ENCODE assay signal across 24 mouse cellular contexts in genomic region chr1:132483234-132483633, GRCm38 (mm10). TPM values are rescaled to one million over a fixed set of nuclear protein-coding genes. Genes with fewer than 3 reads are reported as not detected.
A peak's percentile ranks its signal among the peaks of the same experiment; 100 is the strongest.
DNase-seq lines count a peak whose midpoint lies in the region; ATAC-seq and TF ChIP-seq lines count a peak whose summit lies in the region.
"Had no signal": no experiment of that assay in that cellular context is flagged by ENCODE, and none has a peak within 500 bp of the region (broad histone marks: within the 10 kb centered on the region; RNA-seq: fewer than 3 reads in every experiment).

No protein-coding gene starts in this region.

- no peaks in the 10 kb centered on the region for H3K27me3 ChIP-seq in heart, embryonic 11.5 days (ENCODE audit: control insufficient read depth, insufficient read depth, low read length)
- H3K27me3 ChIP-seq in lung, embryonic 15.5 days: no peaks in the 10 kb centered on the region
- no peaks in the 10 kb centered on the region for H3K27me3 ChIP-seq in lung, postnatal 0 days (replicated peaks; ENCODE audit: insufficient read depth, low read length)
- H3K27me3 ChIP-seq: CH12.LX; embryonic facial prominence, embryonic 12.5 days; forebrain, embryonic 13.5 days; forebrain, embryonic 15.5 days; Patski had no signal

- no peak overlapping the region for H3K9ac ChIP-seq in heart, embryonic 11.5 days (ENCODE audit: low read depth, low read length)
- no peak overlapping the region for H3K9ac ChIP-seq in lung, embryonic 15.5 days
- no peak overlapping the region for H3K9ac ChIP-seq in lung, postnatal 0 days (replicated peaks; ENCODE audit: low read depth)
- H3K9ac ChIP-seq: embryonic facial prominence, embryonic 12.5 days; forebrain, embryonic 13.5 days; forebrain, embryonic 15.5 days had no signal

- H3K4me1 ChIP-seq in heart, embryonic 11.5 days (ENCODE audit: control insufficient read depth, insufficient read depth, low read length): peaks cover 3% of the 10 kb centered on the region; the same call in 1 of the 2 replicates
- peaks cover 19% of the 10 kb centered on the region for H3K4me1 ChIP-seq in lung, embryonic 15.5 days
- H3K4me1 ChIP-seq in lung, postnatal 0 days (ENCODE audit: insufficient read depth, low read depth, low read length): no peaks in the 10 kb centered on the region; the same call in 1 of the 2 replicates

- H3K27ac ChIP-seq in heart, embryonic 11.5 days (ENCODE audit: low read depth, low read length): no peak overlapping the region
- H3K27ac ChIP-seq in lung, embryonic 15.5 days: peak overlapping the region; percentile 27; the same call in 1 of the 2 replicates
- peak overlapping the region; percentile 11; the same call in 1 of the 2 replicates for H3K27ac ChIP-seq in lung, postnatal 0 days (ENCODE audit: low read length)
- H3K27ac ChIP-seq: embryonic facial prominence, embryonic 10.5 days; embryonic facial prominence, embryonic 12.5 days; forebrain, embryonic 13.5 days; forebrain, embryonic 15.5 days had no signal

- TF ChIP-seq CTCF in lung, postnatal 0 days (IDR thresholded peaks at IDR 0.05): no peak

- WGBS in heart, embryonic 11.5 days (ENCODE audit: insufficient replicate concordance): 84% methylated on average over 3 of the region's 3 CpGs
- WGBS in lung, embryonic 15.5 days: 82% methylated on average over 3 of the region's 3 CpGs
- 67% methylated on average over 3 of the region's 3 CpGs for WGBS in lung, postnatal 0 days

- ATAC-seq in heart, embryonic 11.5 days (replicated peaks; ENCODE audit: insufficient number of reproducible peaks, low FRiP score, low TSS enrichment): no peak
- ATAC-seq in lung, embryonic 15.5 days (ENCODE audit: borderline replicate concordance, extremely low read depth, low FRiP score, low TSS enrichment): no peak
- ATAC-seq in lung, postnatal 0 days: peak; percentile 57
- ATAC-seq: activated CD4-positive, CD25-positive, alpha-beta regulatory T cell, adult 4 months; CD4-positive, CD25-positive, alpha-beta regulatory T cell, adult 4 months; forebrain, embryonic 13.5 days; forebrain, embryonic 15.5 days; Patski had no signal

- H3K4me2 ChIP-seq in heart, embryonic 11.5 days: no peak overlapping the region
- no peak overlapping the region for H3K4me2 ChIP-seq in lung, embryonic 15.5 days
- H3K4me2 ChIP-seq in lung, postnatal 0 days (replicated peaks; ENCODE audit: low read depth, low read length): no peak overlapping the region
- H3K4me2 ChIP-seq: embryonic facial prominence, embryonic 12.5 days; forebrain, embryonic 13.5 days; forebrain, embryonic 15.5 days had no signal

- H3K36me3 ChIP-seq in heart, embryonic 11.5 days (ENCODE audit: control insufficient read depth, insufficient read depth, low read length): peaks cover 3% of the 10 kb centered on the region; the same call in 1 of the 2 replicates
- peaks cover 21% of the 10 kb centered on the region; the same call in 1 of the 2 replicates for H3K36me3 ChIP-seq in lung, embryonic 15.5 days
- no peaks in the 10 kb centered on the region for H3K36me3 ChIP-seq in lung, postnatal 0 days (ENCODE audit: insufficient read depth, low read length)

- DNase-seq in heart, adult 11 months: peak; percentile 61
- DNase-seq in lung, postnatal 14 days: no peak
- DNase-seq in lung, postnatal 0 days (ENCODE audit: low spot score): no peak
- DNase-seq in lung, postnatal 36 days: no peak
- DNase-seq: adrenal gland, adult 8-10 months; adrenal gland, postnatal 14 days; adrenal gland, postnatal 36 days; B cell, adult 2 months; cerebellum, adult 11-12 months; cerebellum, adult 2 months; cerebellum, adult 9-10 months; cerebellum, postnatal 10 days; cerebellum, postnatal 25 days had no signal

- H3K4me3 ChIP-seq in heart, embryonic 11.5 days (ENCODE audit: low read depth, low read length): no peak overlapping the region
- no peak overlapping the region for H3K4me3 ChIP-seq in lung, embryonic 15.5 days
- no peak overlapping the region for H3K4me3 ChIP-seq in lung, postnatal 0 days (ENCODE audit: low read depth, low read length)
- H3K4me3 ChIP-seq: embryonic facial prominence, embryonic 10.5 days; embryonic facial prominence, embryonic 12.5 days; forebrain, embryonic 13.5 days; forebrain, embryonic 15.5 days had no signal

- no peaks in the 10 kb centered on the region for H3K9me3 ChIP-seq in heart, embryonic 11.5 days (replicated peaks; ENCODE audit: control insufficient read depth, low read length)
- H3K9me3 ChIP-seq in lung, embryonic 15.5 days: no peaks in the 10 kb centered on the region
- no peaks in the 10 kb centered on the region for H3K9me3 ChIP-seq in lung, postnatal 0 days (ENCODE audit: low read length)
- H3K9me3 ChIP-seq: embryonic facial prominence, embryonic 10.5 days; embryonic facial prominence, embryonic 12.5 days; forebrain, embryonic 13.5 days; forebrain, embryonic 15.5 days; G1E had no signal

- TF ChIP-seq EP300 in lung, postnatal 0 days (IDR thresholded peaks at IDR 0.05): no peak

RNA-seq across cellular contexts. Expression of gene Rbbp5, which starts 6.1 kb away (rescaled TPM):
- 32.4 and 40.1 TPM in 2 replicates for polyA plus RNA-seq in heart, embryonic 11.5 days (2014; fragmentation: Nextera tagmentation; extraction: Ambion mirVana)
- 44.1 and 47.4 TPM in 2 replicates for polyA plus RNA-seq in lung, embryonic 15.5 days (2015; fragmentation: Nextera tagmentation; extraction: Ambion mirVana)
- polyA plus RNA-seq in lung, postnatal 0 days (2015; fragmentation: Nextera tagmentation; extraction: Ambion mirVana): 16.5 and 18.6 TPM in 2 replicates

RNA-seq across cellular contexts. Expression of gene Tmem81, which starts 22.8 kb away (rescaled TPM):
- polyA plus RNA-seq in heart, embryonic 11.5 days (2014; fragmentation: Nextera tagmentation; extraction: Ambion mirVana): 1.1 and 1.3 TPM in 2 replicates
- 1.3 and 2.1 TPM in 2 replicates for polyA plus RNA-seq in lung, embryonic 15.5 days (2015; fragmentation: Nextera tagmentation; extraction: Ambion mirVana)
- 1.3 and 1.7 TPM in 2 replicates for polyA plus RNA-seq in lung, postnatal 0 days (2015; fragmentation: Nextera tagmentation; extraction: Ambion mirVana)

RNA-seq across cellular contexts. Expression of gene Cntn2, which starts 59.8 kb away (rescaled TPM):
- 0.09 and 0.35 TPM in 2 replicates for polyA plus RNA-seq in heart, embryonic 11.5 days (2014; fragmentation: Nextera tagmentation; extraction: Ambion mirVana)
- polyA plus RNA-seq in lung, embryonic 15.5 days (2015; fragmentation: Nextera tagmentation; extraction: Ambion mirVana): 0.16 and 0.28 TPM in 2 replicates
- 0.02 and 0.04 TPM in 2 replicates for polyA plus RNA-seq in lung, postnatal 0 days (2015; fragmentation: Nextera tagmentation; extraction: Ambion mirVana)
- polyA plus RNA-seq: activated CD4-positive, CD25-positive, alpha-beta regulatory T cell, adult 4 months; CD4-positive, CD25-positive, alpha-beta regulatory T cell, adult 4 months; G1E had no signal
